Mouse (Mus musculus) heart, embryonic 14.5 days (tissue): ENCODE results near the gene Slc25a38. TPM values are rescaled to one million over a fixed set of nuclear protein-coding genes. Genes with fewer than 3 reads are reported as not detected.

Experiments
- ATAC-seq: fragments of 200-750 bp; cut with Nextera tagmentation; 2 replicates; pipeline ENCODE4 v1.8.0; 2017; ENCODE audit warnings: low read depth, moderate TSS enrichment; ENCODE audit not compliant: insufficient number of reproducible peaks, insufficient read depth, low FRiP score
- H3K27ac ChIP-seq, 2 experiments: fragments of 200-500 bp in 1 of 2; fragments of 300-500 bp in 1 of 2; sonication (generic) in 1 of 2; replicated peaks in 1 of 2; 2 replicates each; pipeline ENCODE4 v1.5.1; 2012 to 2014; ENCODE audit warnings: low read depth in 2 of 2, low read length in 2 of 2, control low read depth in 1 of 2, mild to moderate bottlenecking in 1 of 2, mixed read lengths in 1 of 2; ENCODE audit not compliant: control insufficient read depth in 1 of 2, insufficient read depth in 1 of 2
- H3K27me3 ChIP-seq: fragments of 300-500 bp; sonication (generic); 2 replicates; pipeline ENCODE4 v1.6.1; 2014; ENCODE audit warnings: mild to moderate bottlenecking, low read length, control low read depth; ENCODE audit not compliant: control insufficient read depth, insufficient read depth
- H3K36me3 ChIP-seq: fragments of 300-500 bp; sonication (generic); 2 replicates; pipeline ENCODE4 v1.6.1; 2014; ENCODE audit warnings: mild to moderate bottlenecking, control low read depth, low read length, mixed read lengths; ENCODE audit not compliant: control insufficient read depth, insufficient read depth
- H3K4me1 ChIP-seq, 2 experiments: fragments of 200-500 bp in 1 of 2; fragments of 300-500 bp in 1 of 2; sonication (generic) in 1 of 2; 2 replicates each; pipeline ENCODE4 v1.6.1; 2012 to 2014; ENCODE audit warnings: low read length in 2 of 2, control low read depth in 1 of 2, mixed read lengths in 1 of 2; ENCODE audit not compliant: control insufficient read depth in 2 of 2, insufficient read depth in 2 of 2
- H3K4me2 ChIP-seq: fragments of 300-500 bp; sonication (generic); 2 replicates; pipeline ENCODE4 v1.6.1; 2014; ENCODE audit warnings: mild to moderate bottlenecking, low read length
- H3K4me3 ChIP-seq, 2 experiments: fragments of 200-500 bp in 1 of 2; fragments of 300-500 bp in 1 of 2; sonication (generic) in 1 of 2; 2 replicates each; pipeline ENCODE4 v1.5.1; 2012 to 2014; ENCODE audit warnings: low read length in 2 of 2, mild to moderate bottlenecking in 2 of 2, control low read depth in 1 of 2, low read depth in 1 of 2, moderate library complexity in 1 of 2; ENCODE audit not compliant: control insufficient read depth in 1 of 2, insufficient read depth in 1 of 2
- H3K9ac ChIP-seq: fragments of 300-500 bp; sonication (generic); 2 replicates; pipeline ENCODE4 v1.6.1; 2014; ENCODE audit warnings: mild to moderate bottlenecking, low read length
- H3K9me3 ChIP-seq: fragments of 300-500 bp; sonication (generic); 2 replicates; pipeline ENCODE4 v1.6.1; 2016; ENCODE audit warnings: low read length, control low read depth; ENCODE audit not compliant: control insufficient read depth
- WGBS: fragments of 180-500 bp; shearing (Covaris S2); extraction: QIAGEN DNeasy Blood & Tissue Kit; methylation state at CpG from one replicate; pipeline ENCODE4 v1.1.7; 2014; 5-methylcytosine and 5-hydroxymethylcytosine counted together
- polyA plus RNA-seq: library from polyadenylated mRNA; unstranded; fragments of >200 nt; fragmentation: Nextera tagmentation; extraction: Ambion mirVana; gene quantifications from 2 replicates; pipeline ENCODE4 v1.2.1, GENCODE M21; 2014

The Slc25a38 gene
- polyA plus RNA-seq, 1 experiment from 2014 or later, result 19.5 TPM

DNA sequence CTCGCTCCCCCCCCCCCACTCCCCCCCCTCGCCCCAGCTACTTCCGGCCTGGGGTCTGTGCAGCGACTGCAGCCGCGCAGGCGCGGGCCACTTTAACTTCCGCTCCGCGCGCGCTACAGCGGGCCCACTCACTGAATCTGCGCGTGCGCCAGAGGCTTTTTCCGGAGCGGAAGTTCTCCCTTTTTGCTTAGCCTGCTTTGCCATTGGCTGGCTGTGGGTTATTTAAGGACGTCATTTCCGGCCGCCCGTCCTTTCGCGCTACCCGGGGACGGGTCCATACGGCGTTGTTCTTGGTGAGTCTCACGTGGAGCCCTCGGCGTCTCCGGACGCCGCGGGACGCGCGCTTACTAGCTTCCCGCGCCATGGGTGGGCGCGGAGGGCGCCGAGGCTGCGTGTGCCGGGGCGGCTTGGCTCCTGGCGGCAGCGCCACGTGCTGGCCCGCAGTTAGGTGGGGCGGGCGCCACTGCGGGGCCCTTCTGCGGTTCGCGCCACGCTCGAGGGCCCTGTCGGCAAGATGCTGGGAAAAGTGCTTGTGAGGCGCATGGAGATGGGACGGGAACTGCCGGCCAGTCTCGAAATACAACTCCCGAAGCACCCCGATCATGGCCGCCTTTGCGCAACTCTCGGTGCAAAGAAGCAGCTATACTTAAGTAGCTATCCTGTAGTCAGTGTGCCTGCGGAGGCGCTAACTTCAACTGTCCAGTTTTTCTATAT, 17.5 kb downstream of the Slc25a38 start, which contains the start of gene Rpsa:
Gene Rpsa, plus strand, starts transcription at position 152 of the 714 bp plus-strand sequence.
- Histone ChIP-seq H3K36me3 (peaks cover 59% of the 10 kb centered on the region), H3K27me3 (no peaks in the 10 kb centered on the region), H3K4me3 (peak within 1 kb of the TSS; percentile 77 to 96), H3K9me3 (no peaks in the 10 kb centered on the region), H3K27ac (peak within 1 kb of the TSS; percentile 83 to 92), H3K4me1 (peaks cover 7 to 12% of the 10 kb centered on the region in 2 experiments), H3K4me2 (peak within 1 kb of the TSS; percentile 83), H3K9ac (peak within 1 kb of the TSS; percentile 100)
- under 1% methylated on average over 72 of the region's 72 CpGs for WGBS
- ATAC-seq, result peak; percentile 97

DNA sequence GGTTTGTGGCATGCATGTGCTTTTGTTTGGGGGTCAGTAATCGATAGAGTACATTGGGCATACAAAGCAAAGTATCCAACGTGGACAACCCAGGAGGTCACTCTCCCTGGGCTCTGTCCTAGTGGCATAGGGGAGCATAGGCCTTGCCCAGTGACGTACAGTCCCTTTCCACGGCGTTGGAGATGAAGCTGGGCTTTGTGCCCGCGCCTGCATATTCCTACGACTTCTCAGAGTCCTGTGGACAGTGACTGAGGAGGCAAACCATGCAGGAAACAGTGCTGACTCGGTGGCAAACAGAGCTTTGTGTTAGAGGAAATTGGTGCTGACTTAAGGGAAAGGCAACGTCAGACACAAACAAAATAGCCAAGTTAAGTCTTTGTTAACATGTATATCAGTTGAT, 19.1 kb downstream of the Slc25a38 start:
- WGBS, result 62% methylated on average over 10 of the region's 10 CpGs
- no peak for ATAC-seq
- Histone ChIP-seq H3K4me3 (peak overlapping the region; percentile 77 to 96; a peak in 3 of 4 replicates), H3K9ac (peak overlapping the region; percentile 100), H3K9me3 (no peaks in the 10 kb centered on the region), H3K27me3 (no peaks in the 10 kb centered on the region), H3K27ac (no peak overlapping the region), H3K4me2 (peak overlapping the region; percentile 83), H3K36me3 (peaks cover 48% of the 10 kb centered on the region), H3K4me1 (peaks cover 7 to 12% of the 10 kb centered on the region in 2 experiments)

DNA sequence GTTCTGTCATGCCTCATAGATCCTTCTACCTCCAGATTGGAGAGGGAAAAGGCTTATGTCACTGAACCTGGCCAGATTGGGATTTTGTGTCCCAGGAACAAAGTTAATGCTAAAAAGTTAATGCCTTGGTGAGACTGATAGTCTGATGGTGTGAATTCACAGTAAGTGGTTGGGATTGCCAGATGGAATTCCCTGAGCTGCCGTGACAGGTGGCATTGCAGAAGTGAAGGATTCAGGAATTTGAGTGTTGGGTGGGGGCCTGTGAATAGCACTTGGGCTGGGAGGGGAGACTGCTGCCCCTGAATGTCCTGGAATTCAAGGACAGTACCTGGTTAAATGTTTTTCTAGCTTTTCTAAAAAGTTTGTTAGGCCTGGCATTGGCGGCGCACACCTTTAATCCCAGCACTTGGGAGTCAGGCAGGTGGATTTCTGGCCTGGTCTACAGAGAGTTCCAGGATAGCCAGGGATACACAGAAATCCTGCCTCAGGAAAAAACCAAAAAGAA, 21.7 kb downstream of the Slc25a38 start:
- Histone ChIP-seq H3K27ac (no peak overlapping the region), H3K4me2 (no peak overlapping the region), H3K4me3 (no peak overlapping the region), H3K9ac (no peak overlapping the region), H3K27me3 (no peaks in the 10 kb centered on the region), H3K4me1 (peaks cover 7 to 12% of the 10 kb centered on the region in 2 experiments), H3K9me3 (no peaks in the 10 kb centered on the region), H3K36me3 (peaks cover 47% of the 10 kb centered on the region)
- 83% methylated on average over 3 of the region's 3 CpGs for WGBS
- no peak for ATAC-seq

DNA sequence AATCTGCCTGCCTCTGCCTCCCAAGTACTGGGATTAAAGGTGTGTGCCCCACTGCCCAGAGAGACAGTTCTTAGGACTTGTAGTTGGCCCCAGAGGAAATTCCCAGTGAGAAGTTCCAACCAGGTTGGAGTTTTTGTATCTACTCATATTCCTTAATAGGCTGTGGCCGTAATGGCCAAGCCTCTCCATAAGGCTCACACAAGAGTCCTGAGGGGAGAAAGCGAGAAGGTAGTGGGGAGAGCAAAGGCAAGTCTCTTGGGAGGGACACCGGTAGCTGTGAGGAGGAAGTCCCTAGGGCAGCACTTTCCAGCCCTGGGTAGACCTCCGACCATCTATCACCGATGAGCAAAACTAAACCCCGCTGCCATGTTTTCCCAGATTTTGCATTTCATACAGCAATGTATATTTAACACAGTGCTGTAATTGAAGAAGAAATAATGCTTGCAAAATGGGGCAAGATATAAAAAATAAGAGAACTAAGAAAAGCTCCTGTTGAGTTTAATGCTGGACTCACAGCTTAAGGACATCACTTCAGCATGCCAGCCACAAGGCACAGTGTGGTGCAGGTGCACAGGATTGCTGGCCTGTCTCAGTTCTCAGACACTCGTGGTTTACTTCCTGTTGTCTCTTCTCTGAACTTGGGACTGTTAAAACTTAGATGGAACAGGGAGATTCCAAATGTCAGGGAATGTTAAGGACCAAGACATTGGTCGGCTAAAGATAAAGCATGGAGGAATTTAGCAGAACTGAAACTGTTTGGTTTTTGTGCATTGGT, 23.0 kb downstream of the Slc25a38 start:
- no peak for ATAC-seq
- Histone ChIP-seq H3K4me1 (peaks cover 7 to 12% of the 10 kb centered on the region in 2 experiments), H3K9me3 (no peaks in the 10 kb centered on the region), H3K4me3 (no peak overlapping the region), H3K27me3 (no peaks in the 10 kb centered on the region), H3K36me3 (peaks cover 47% of the 10 kb centered on the region), H3K4me2 (no peak overlapping the region), H3K9ac (no peak overlapping the region), H3K27ac (no peak overlapping the region)
- WGBS, result 32% methylated on average over 8 of the region's 8 CpGs

DNA sequence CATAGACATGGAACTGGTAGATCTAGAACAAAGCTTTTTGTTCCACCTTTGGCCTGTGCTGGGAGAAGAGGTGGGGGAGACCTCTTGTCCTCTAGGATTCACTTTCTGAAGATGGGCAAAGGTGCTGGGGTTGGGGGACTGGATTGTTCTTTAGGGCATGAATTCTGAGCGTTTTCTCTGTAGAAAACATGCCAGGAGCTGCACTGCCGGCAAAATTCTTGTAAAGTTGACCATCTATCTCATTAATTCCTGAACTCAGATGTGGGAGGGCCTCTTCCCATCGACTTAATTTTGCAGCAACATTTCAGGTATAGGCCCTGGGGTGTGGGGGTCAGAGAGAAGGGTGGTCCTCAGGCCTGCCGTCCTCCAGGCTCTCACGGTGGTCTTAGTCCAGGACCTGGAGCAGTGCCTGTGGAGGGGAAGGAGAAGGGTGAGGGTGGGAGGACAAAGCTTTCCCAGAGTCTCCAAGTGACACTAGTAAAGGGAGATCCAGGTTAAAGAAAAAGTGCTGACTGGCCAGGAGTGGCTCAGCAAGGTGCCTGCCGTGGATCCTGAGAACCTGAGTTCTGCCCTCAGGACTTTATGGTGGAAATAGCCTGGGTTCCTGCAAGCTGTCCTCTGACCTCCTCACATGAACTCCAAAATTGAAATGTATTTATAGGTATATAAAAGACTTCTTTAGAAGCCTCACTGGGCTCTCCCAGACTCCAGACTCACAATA, 23.7 kb downstream of the Slc25a38 start:
- Histone ChIP-seq H3K27me3 (no peaks in the 10 kb centered on the region), H3K4me1 (peaks cover 2 to 5% of the 10 kb centered on the region in 2 experiments), H3K4me3 (no peak overlapping the region), H3K27ac (no peak overlapping the region), H3K9me3 (no peaks in the 10 kb centered on the region), H3K36me3 (peaks cover 41% of the 10 kb centered on the region), H3K9ac (no peak overlapping the region), H3K4me2 (no peak overlapping the region)
- whole genome bisulfite sequencing, result 54% methylated on average over 6 of the region's 6 CpGs
- ATAC-seq, result no peak

DNA sequence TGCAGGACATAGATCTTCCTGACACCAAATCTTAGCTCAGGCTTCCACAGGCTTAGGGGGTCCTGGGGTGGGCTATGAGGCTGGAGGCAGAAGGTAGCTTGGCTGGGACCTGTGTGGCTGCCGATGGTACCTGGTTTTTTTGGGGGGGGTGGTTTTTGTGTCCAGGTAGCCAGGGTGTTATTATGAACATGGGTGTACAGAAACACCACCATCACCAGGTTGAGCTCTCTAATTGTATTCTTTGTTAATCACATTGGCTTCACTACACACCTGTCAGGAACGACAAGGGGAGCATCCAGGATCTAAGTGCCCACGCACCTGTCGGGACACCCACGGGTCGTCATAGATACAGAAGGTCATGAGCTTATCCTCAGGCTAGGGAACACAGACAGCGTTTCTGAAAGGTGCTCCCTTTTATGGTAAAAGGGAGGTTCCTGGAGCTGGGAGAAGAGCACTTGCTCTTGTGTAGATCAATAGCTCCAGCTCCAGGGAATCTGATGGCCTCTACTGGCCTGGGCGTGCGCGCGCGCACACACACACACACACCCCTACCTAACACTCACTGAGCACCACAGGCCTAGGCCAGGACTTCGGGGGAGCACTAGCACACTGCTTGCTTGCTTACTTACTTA, 24.5 kb downstream of the Slc25a38 start:
- no peaks in the 10 kb centered on the region for H3K4me1 ChIP-seq
- H3K9ac ChIP-seq, result no peak overlapping the region
- no peaks in the 10 kb centered on the region for H3K9me3 ChIP-seq
- H3K4me2 ChIP-seq, result no peak overlapping the region
- no peak for ATAC-seq
- H3K4me3 ChIP-seq, result no peak overlapping the region
- H3K36me3 ChIP-seq, result peaks cover 34% of the 10 kb centered on the region
- H3K27me3 ChIP-seq, result no peaks in the 10 kb centered on the region
- WGBS, result 69% methylated on average over 13 of the region's 13 CpGs
- H3K27ac ChIP-seq, result no peak overlapping the region

DNA sequence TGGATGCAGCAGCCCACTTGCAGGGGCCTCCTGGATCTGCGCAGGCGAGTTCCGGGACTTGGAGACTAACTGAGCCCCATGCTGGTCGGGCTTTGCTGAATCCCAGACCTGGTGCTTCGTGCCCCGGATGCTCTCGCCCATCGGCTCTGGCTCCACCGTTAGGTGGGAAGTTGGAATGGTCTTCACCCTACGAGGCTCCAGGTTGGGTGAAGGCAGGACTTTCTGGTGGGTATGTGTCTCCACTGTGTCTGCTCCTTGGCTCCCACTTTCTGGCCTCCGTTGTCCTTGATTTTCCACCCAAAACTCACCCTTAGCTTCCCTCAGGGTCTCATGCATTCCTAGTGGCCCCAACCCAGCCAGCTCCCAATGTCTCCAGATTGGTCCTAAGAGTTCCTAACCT, 25.3 kb downstream of the Slc25a38 start:
- no peak overlapping the region for H3K27ac ChIP-seq
- peaks cover 26% of the 10 kb centered on the region for H3K36me3 ChIP-seq
- ATAC-seq, result no peak
- no peak overlapping the region for H3K9ac ChIP-seq
- H3K4me3 ChIP-seq, result no peak overlapping the region
- H3K9me3 ChIP-seq, result no peaks in the 10 kb centered on the region
- 85% methylated on average over 11 of the region's 11 CpGs for WGBS
- H3K27me3 ChIP-seq, result no peaks in the 10 kb centered on the region
- no peaks in the 10 kb centered on the region for H3K4me1 ChIP-seq
- H3K4me2 ChIP-seq, result no peak overlapping the region
